In genomic region chr17:29044146-29044924, GRCm38 (mm10) we compare ENCODE assay signal across 14 mouse cellular contexts. TPM values are rescaled to one million over a fixed set of nuclear protein-coding genes. Genes with fewer than 3 reads are reported as not detected.
DNase-seq lines count a peak whose midpoint lies in the region; ATAC-seq and TF ChIP-seq lines count a peak whose summit lies in the region.
"Had no signal": no experiment of that assay in that cellular context is flagged by ENCODE, and none has a peak within 500 bp of the region (broad histone marks: within the 10 kb centered on the region; RNA-seq: fewer than 3 reads in every experiment).

No protein-coding gene starts in this region.

- H3K36me3 ChIP-seq in forebrain, postnatal 0 days (ENCODE audit: insufficient read depth), result peaks cover 56% of the 10 kb centered on the region
- peaks cover 42% of the 10 kb centered on the region for H3K36me3 ChIP-seq in forebrain, embryonic 16.5 days (ENCODE audit: control insufficient read depth, insufficient read depth)
- H3K36me3 ChIP-seq in kidney, embryonic 16.5 days (ENCODE audit: insufficient read depth, low read length), result peaks cover 61% of the 10 kb centered on the region
- H3K36me3 ChIP-seq in liver, embryonic 13.5 days, result peaks cover 87% of the 10 kb centered on the region

- DNase-seq in forebrain, postnatal 0 days, result no peak
- no peak for DNase-seq in kidney, postnatal 4 days
- peak; percentile 31 to 33 for DNase-seq in B cell, adult 2 months
- DNase-seq in liver, embryonic 13.5 days, result no peak
- no peak for DNase-seq in layer of hippocampus, adult 8-10 months (ENCODE audit: low spot score in 2 of 2)
- DNase-seq: adrenal gland, postnatal 36 days; cerebellum, postnatal 25 days; kidney, postnatal 25 days; right cerebral cortex, adult 18-20 months; thymus, adult 18-20 months had no signal

- H3K27me3 ChIP-seq in forebrain, postnatal 0 days (ENCODE audit: insufficient read depth, low read length), result no peaks in the 10 kb centered on the region
- H3K27me3 ChIP-seq in forebrain, embryonic 16.5 days (replicated peaks; ENCODE audit: control insufficient read depth, insufficient read depth, low read length), result no peaks in the 10 kb centered on the region
- no peaks in the 10 kb centered on the region for H3K27me3 ChIP-seq in kidney, embryonic 16.5 days (ENCODE audit: insufficient read depth, low read length)
- no peaks in the 10 kb centered on the region for H3K27me3 ChIP-seq in liver, embryonic 13.5 days
- H3K27me3 ChIP-seq: embryonic facial prominence, embryonic 13.5 days; neural tube, embryonic 15.5 days had no signal

- no peaks in the 10 kb centered on the region for H3K4me1 ChIP-seq in forebrain, postnatal 0 days (ENCODE audit: insufficient read depth)
- H3K4me1 ChIP-seq in forebrain, embryonic 16.5 days (replicated peaks; ENCODE audit: control insufficient read depth, insufficient read depth, low read length), result peaks cover 14% of the 10 kb centered on the region
- H3K4me1 ChIP-seq in kidney, embryonic 16.5 days (ENCODE audit: insufficient read depth, low read length), result peaks cover 7% of the 10 kb centered on the region
- peaks cover 26% of the 10 kb centered on the region for H3K4me1 ChIP-seq in liver, embryonic 13.5 days (replicated peaks)

- no peak overlapping the region for H3K4me3 ChIP-seq in forebrain, postnatal 0 days (ENCODE audit: low read depth, low read length)
- no peak overlapping the region for H3K4me3 ChIP-seq in forebrain, embryonic 16.5 days (replicated peaks; ENCODE audit: low read length)
- H3K4me3 ChIP-seq in kidney, embryonic 16.5 days (ENCODE audit: low read length), result no peak overlapping the region
- no peak overlapping the region for H3K4me3 ChIP-seq in liver, embryonic 13.5 days (replicated peaks)
- H3K4me3 ChIP-seq: embryonic facial prominence, embryonic 13.5 days; neural tube, embryonic 15.5 days had no signal

- TF ChIP-seq CTCF in forebrain, postnatal 0 days (IDR thresholded peaks at IDR 0.05; ENCODE audit: low read depth), result no peak

- H3K27ac ChIP-seq in forebrain, postnatal 0 days (ENCODE audit: low read depth, low read length), result no peak overlapping the region
- H3K27ac ChIP-seq in forebrain, embryonic 16.5 days (ENCODE audit: low read length), result no peak overlapping the region
- 0 out of 2 replicates have a peak overlapping the region, but pooled peaks have one; percentile 3 for H3K27ac ChIP-seq in kidney, embryonic 16.5 days (ENCODE audit: low read length)
- H3K27ac ChIP-seq in liver, embryonic 13.5 days, result no peak overlapping the region; the same call in 1 of the 2 replicates
- H3K27ac ChIP-seq: embryonic facial prominence, embryonic 13.5 days had no signal

- ATAC-seq in forebrain, postnatal 0 days, result 0 out of 2 replicates have a peak, but pooled peaks have one; percentile 3
- ATAC-seq in forebrain, embryonic 16.5 days, result no peak
- ATAC-seq in kidney, embryonic 16.5 days (ENCODE audit: low FRiP score, low TSS enrichment), result no peak
- 0 out of 2 replicates have a peak, but pooled peaks have one; percentile 8 for ATAC-seq in liver, embryonic 13.5 days (ENCODE audit: low read depth)

- no peaks in the 10 kb centered on the region for H3K9me3 ChIP-seq in forebrain, postnatal 0 days (ENCODE audit: low read length)
- no peaks in the 10 kb centered on the region for H3K9me3 ChIP-seq in forebrain, embryonic 16.5 days (ENCODE audit: control insufficient read depth, low read length)
- H3K9me3 ChIP-seq in kidney, embryonic 16.5 days (ENCODE audit: low read length), result no peaks in the 10 kb centered on the region
- H3K9me3 ChIP-seq in liver, embryonic 13.5 days (replicated peaks), result no peaks in the 10 kb centered on the region
- H3K9me3 ChIP-seq: embryonic facial prominence, embryonic 13.5 days; neural tube, embryonic 15.5 days had no signal

- H3K9ac ChIP-seq in forebrain, postnatal 0 days, result no peak overlapping the region
- no peak overlapping the region for H3K9ac ChIP-seq in forebrain, embryonic 16.5 days (replicated peaks; ENCODE audit: low read depth, low read length)
- H3K9ac ChIP-seq in kidney, embryonic 16.5 days (replicated peaks; ENCODE audit: low read length), result no peak overlapping the region
- H3K9ac ChIP-seq in liver, embryonic 13.5 days, result no peak overlapping the region
- H3K9ac ChIP-seq: embryonic facial prominence, embryonic 13.5 days; neural tube, embryonic 15.5 days had no signal

- WGBS in forebrain, postnatal 0 days, result 89% methylated on average over 6 of the region's 6 CpGs
- 82% methylated on average over 6 of the region's 6 CpGs for WGBS in forebrain, embryonic 16.5 days
- WGBS in kidney, embryonic 16.5 days, result 87% methylated on average over 6 of the region's 6 CpGs
- WGBS in liver, embryonic 13.5 days (ENCODE audit: insufficient replicate concordance), result 82% methylated on average over 6 of the region's 6 CpGs

- no peak overlapping the region for H3K4me2 ChIP-seq in forebrain, postnatal 0 days (ENCODE audit: low read depth)
- no peak overlapping the region for H3K4me2 ChIP-seq in forebrain, embryonic 16.5 days (ENCODE audit: low read length)
- no peak overlapping the region for H3K4me2 ChIP-seq in kidney, embryonic 16.5 days (replicated peaks; ENCODE audit: low read depth, low read length)
- no peak overlapping the region for H3K4me2 ChIP-seq in liver, embryonic 13.5 days
- H3K4me2 ChIP-seq: embryonic facial prominence, embryonic 13.5 days; neural tube, embryonic 15.5 days had no signal

RNA-seq across cellular contexts. Expression of gene Srsf3, which starts 11.9 kb away (rescaled TPM):
- total RNA-seq in forebrain, postnatal 0 days (2014; rRNA removed), result 263 and 287 TPM in 2 replicates
- polyA plus RNA-seq in forebrain, postnatal 0 days (2015; fragmentation: Nextera tagmentation; extraction: Ambion mirVana), result 367 and 416 TPM in 2 replicates
- 571 and 653 TPM in 2 replicates for polyA plus RNA-seq in forebrain, embryonic 16.5 days (2015; fragmentation: Nextera tagmentation; extraction: Ambion mirVana)
- polyA plus RNA-seq in kidney, embryonic 16.5 days (2015; fragmentation: Nextera tagmentation; extraction: Ambion mirVana), result 597 and 625 TPM in 2 replicates
- polyA plus RNA-seq in liver, embryonic 13.5 days (2015; fragmentation: Nextera tagmentation; extraction: Ambion mirVana), result 320 and 398 TPM in 2 replicates
- total RNA-seq in layer of hippocampus, adult 8-10 months (2022), result 100 to 1,000 TPM; 117 to 141 (median 132) TPM

RNA-seq across cellular contexts. Expression of gene Stk38, which starts 36.5 kb away (rescaled TPM):
- 49.0 and 58.8 TPM in 2 replicates for total RNA-seq in forebrain, postnatal 0 days (2014; rRNA removed)
- polyA plus RNA-seq in forebrain, postnatal 0 days (2015; fragmentation: Nextera tagmentation; extraction: Ambion mirVana), result 32.8 and 43.7 TPM in 2 replicates
- polyA plus RNA-seq in forebrain, embryonic 16.5 days (2015; fragmentation: Nextera tagmentation; extraction: Ambion mirVana), result 129 and 136 TPM in 2 replicates
- 106 and 121 TPM in 2 replicates for polyA plus RNA-seq in kidney, embryonic 16.5 days (2015; fragmentation: Nextera tagmentation; extraction: Ambion mirVana)
- polyA plus RNA-seq in liver, embryonic 13.5 days (2015; fragmentation: Nextera tagmentation; extraction: Ambion mirVana), result 38.4 and 44.6 TPM in 2 replicates
- total RNA-seq in layer of hippocampus, adult 8-10 months (2022), result 10 to 100 TPM; 56.9 to 81.7 (median 64.5) TPM

RNA-seq across cellular contexts. Expression of gene Cdkn1a, which starts 46.4 kb away (rescaled TPM):
- total RNA-seq in forebrain, postnatal 0 days (2014; rRNA removed), result 15.3 and 20.0 TPM in 2 replicates
- polyA plus RNA-seq in forebrain, postnatal 0 days (2015; fragmentation: Nextera tagmentation; extraction: Ambion mirVana), result 94.3 and 121 TPM in 2 replicates
- 37.9 and 52.0 TPM in 2 replicates for polyA plus RNA-seq in forebrain, embryonic 16.5 days (2015; fragmentation: Nextera tagmentation; extraction: Ambion mirVana)
- polyA plus RNA-seq in kidney, embryonic 16.5 days (2015; fragmentation: Nextera tagmentation; extraction: Ambion mirVana), result 74.1 and 81.3 TPM in 2 replicates
- 8.6 and 10.1 TPM in 2 replicates for polyA plus RNA-seq in liver, embryonic 13.5 days (2015; fragmentation: Nextera tagmentation; extraction: Ambion mirVana)
- total RNA-seq in layer of hippocampus, adult 8-10 months (2022), result 10 to 100 TPM in 1 of 4 experiments, 1 to 10 TPM in 3; 7.0 to 12.5 (median 8.8) TPM

Comparison
In these comparisons a context has a peak if more than half of its experiments do, and no peak if none do; other contexts are left out.
1. ATAC-seq: peak in forebrain, postnatal 0 days (single experiment) and liver, embryonic 13.5 days (single experiment); none in forebrain, embryonic 16.5 days (single experiment) and kidney, embryonic 16.5 days (single experiment).
2. DNase-seq: peak in B cell, adult 2 months (2 of 2); none in forebrain, postnatal 0 days (single experiment), kidney, postnatal 4 days (0 of 2), liver, embryonic 13.5 days (single experiment) and layer of hippocampus, adult 8-10 months (0 of 2).